Mouse (Mus musculus): ENCODE measurements around the gene Arl13b. TPM values are rescaled to one million over a fixed set of nuclear protein-coding genes. Genes with fewer than 3 reads are reported as not detected.

Gene Arl13b
- polyA plus RNA-seq (2014; fragmentation: Nextera tagmentation; extraction: Ambion mirVana): 9.3 and 11.9 TPM in 2 replicates

DNA sequence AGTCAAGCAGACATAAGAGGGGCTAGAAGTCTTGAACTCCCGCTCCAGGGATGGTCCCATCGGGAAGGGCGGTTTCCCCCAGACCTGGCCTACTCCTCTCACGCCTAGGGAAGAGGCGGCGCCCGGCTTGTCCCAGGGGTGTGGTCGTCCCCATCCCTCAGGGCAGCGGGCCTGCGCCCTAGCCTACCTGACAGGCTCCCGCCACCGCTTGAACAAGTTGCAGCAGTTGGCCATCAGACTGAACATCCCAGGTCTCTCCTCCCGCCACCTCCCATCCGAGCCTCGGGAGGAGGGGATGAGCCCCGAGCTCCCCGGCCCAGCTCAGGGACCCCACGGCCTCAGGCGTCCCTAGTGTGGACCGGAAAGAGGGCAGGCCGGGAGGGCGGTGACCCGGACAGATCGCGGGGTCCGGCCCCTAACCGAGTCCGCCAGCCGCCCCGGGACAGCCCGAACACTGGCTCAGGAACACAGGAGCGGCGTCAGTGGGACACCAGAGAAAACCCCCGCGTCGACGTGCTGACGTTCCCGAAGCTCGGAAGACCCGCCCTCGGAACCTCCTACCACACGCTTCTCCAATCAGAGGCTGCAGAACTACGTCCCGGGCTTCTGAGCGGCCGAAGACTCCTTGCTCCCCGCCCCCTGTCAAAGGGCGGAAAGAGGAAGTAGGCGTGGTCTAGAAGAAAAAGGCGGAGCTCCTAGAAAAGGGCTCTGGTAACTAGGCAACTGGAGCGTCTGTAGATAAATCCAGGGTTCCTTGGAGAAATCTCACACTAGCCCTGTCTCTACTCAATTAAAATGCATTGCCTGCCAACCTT is at the start of gene Arl13b:
Arl13b (minus strand) TSS at position 543 of the 815 bp plus-strand sequence.
- Histone ChIP-seq H3K4me3 (ENCODE audit: low read depth, low read length) (peak within 1 kb of the TSS; percentile 83), H3K4me1 (ENCODE audit: control insufficient read depth, insufficient read depth, low read length) (0 out of 2 replicates have a peak, but pooled peaks cover 3% of the 10 kb centered on the region), H3K27ac (ENCODE audit: low read depth, low read length) (peak within 1 kb of the TSS; percentile 77), H3K9me3 (replicated peaks; ENCODE audit: control insufficient read depth, low read length) (no peaks in the 10 kb centered on the region), H3K9ac (ENCODE audit: low read depth, low read length) (peak within 1 kb of the TSS; percentile 73), H3K27me3 (ENCODE audit: control insufficient read depth, insufficient read depth, low read length) (no peaks in the 10 kb centered on the region), H3K4me2 (peak within 1 kb of the TSS; percentile 82), H3K36me3 (ENCODE audit: control insufficient read depth, insufficient read depth, low read length) (no peaks in the 10 kb centered on the region)
- peak; percentile 100 for ATAC-seq (replicated peaks; ENCODE audit: insufficient number of reproducible peaks, low FRiP score, low TSS enrichment)
- under 1% methylated on average over 52 of the region's 52 CpGs for WGBS (ENCODE audit: insufficient replicate concordance)

DNA sequence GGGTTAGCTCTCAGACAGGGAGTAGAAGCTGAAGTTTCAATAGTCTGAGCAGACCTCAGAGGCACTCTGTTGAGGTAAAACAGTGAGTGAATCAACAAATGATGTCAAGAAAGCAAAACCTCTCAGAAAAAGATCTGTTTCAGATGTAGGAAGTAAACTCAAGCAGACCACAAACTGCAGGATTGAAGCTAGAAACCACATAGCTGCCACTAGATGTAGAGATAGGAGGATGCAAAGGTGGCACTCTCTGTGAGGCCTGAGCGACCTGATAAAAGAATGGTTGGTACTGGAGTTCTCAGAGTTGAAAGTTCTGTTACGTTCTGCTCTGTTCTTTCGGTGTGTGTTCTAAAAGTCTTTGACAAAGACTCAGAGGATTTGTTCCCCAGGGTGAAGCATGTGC is 49.0 kb upstream of the Arl13b start:
- Histone ChIP-seq H3K4me1 (ENCODE audit: control insufficient read depth, insufficient read depth, low read length) (no peaks in the 10 kb centered on the region), H3K36me3 (ENCODE audit: control insufficient read depth, insufficient read depth, low read length) (no peaks in the 10 kb centered on the region), H3K27ac (ENCODE audit: low read depth, low read length) (no peak overlapping the region), H3K4me3 (ENCODE audit: low read depth, low read length) (no peak overlapping the region), H3K9ac (ENCODE audit: low read depth, low read length) (no peak overlapping the region), H3K9me3 (replicated peaks; ENCODE audit: control insufficient read depth, low read length) (no peaks in the 10 kb centered on the region), H3K27me3 (ENCODE audit: control insufficient read depth, insufficient read depth, low read length) (no peaks in the 10 kb centered on the region), H3K4me2 (no peak overlapping the region)
- ATAC-seq (replicated peaks; ENCODE audit: insufficient number of reproducible peaks, low FRiP score, low TSS enrichment): no peak
- WGBS (ENCODE audit: insufficient replicate concordance): 88% methylated on average over 3 of the region's 3 CpGs

DNA sequence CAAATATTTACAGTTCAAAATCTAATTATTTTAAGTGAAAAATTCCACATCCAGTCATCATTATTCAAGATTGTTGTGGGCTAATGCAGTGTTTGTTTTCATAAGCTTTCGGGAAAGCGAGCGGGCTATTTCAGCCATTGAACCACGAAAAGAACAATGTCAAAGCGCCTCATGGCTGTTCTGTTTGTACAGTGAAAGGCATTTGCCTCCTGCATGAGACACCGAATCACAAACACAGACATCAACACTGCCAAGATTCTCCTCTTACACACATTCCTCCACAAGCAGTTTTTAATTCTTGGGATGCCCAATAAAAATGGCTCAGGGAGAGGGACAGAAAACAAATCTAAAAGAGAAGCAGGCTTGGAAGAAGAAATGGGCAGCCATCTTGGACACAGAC is 27.2 kb upstream of the Arl13b start:
- Histone ChIP-seq H3K9me3 (replicated peaks; ENCODE audit: control insufficient read depth, low read length) (no peaks in the 10 kb centered on the region), H3K4me3 (ENCODE audit: low read depth, low read length) (no peak overlapping the region)

DNA sequence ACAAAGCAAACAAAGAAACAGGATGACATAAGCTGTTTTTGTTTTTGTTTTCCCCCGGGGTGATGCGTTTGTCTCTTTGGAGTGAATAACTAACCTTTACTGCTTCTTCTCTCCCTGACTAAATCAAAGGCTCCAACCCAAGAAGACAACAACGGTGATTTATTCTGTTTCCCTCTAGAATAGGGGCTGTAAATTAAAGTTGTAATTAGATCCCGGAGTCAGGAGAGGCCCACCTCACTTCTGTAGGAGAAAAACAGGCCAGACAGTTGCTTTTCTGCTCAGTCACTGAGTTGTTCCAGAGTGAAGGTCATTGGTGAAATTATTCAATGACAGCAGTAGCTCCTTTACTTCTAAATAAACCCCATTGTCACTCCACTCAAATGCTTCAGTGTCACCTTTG is 26.3 kb upstream of the Arl13b start:
- H3K9me3 ChIP-seq (replicated peaks; ENCODE audit: control insufficient read depth, low read length): no peaks in the 10 kb centered on the region
- no peak overlapping the region for H3K4me3 ChIP-seq (ENCODE audit: low read depth, low read length)
- no peak overlapping the region for H3K27ac ChIP-seq (ENCODE audit: low read depth, low read length)
- ATAC-seq (replicated peaks; ENCODE audit: insufficient number of reproducible peaks, low FRiP score, low TSS enrichment): no peak
- H3K4me1 ChIP-seq (ENCODE audit: control insufficient read depth, insufficient read depth, low read length): no peaks in the 10 kb centered on the region
- no peaks in the 10 kb centered on the region for H3K27me3 ChIP-seq (ENCODE audit: control insufficient read depth, insufficient read depth, low read length)
- H3K9ac ChIP-seq (ENCODE audit: low read depth, low read length): no peak overlapping the region
- 70% methylated on average over 4 of the region's 4 CpGs for WGBS (ENCODE audit: insufficient replicate concordance)
- H3K4me2 ChIP-seq: no peak overlapping the region
- no peaks in the 10 kb centered on the region for H3K36me3 ChIP-seq (ENCODE audit: control insufficient read depth, insufficient read depth, low read length)

More for the DNA sequence above, 27.2 kb upstream of the Arl13b start:
- 88% methylated on average over 6 of the region's 6 CpGs for WGBS (ENCODE audit: insufficient replicate concordance)
- Histone ChIP-seq H3K4me1 (ENCODE audit: control insufficient read depth, insufficient read depth, low read length) (no peaks in the 10 kb centered on the region), H3K4me2 (no peak overlapping the region), H3K36me3 (ENCODE audit: control insufficient read depth, insufficient read depth, low read length) (no peaks in the 10 kb centered on the region), H3K27ac (ENCODE audit: low read depth, low read length) (no peak overlapping the region), H3K27me3 (ENCODE audit: control insufficient read depth, insufficient read depth, low read length) (no peaks in the 10 kb centered on the region), H3K9ac (ENCODE audit: low read depth, low read length) (no peak overlapping the region)
- no peak for ATAC-seq (replicated peaks; ENCODE audit: insufficient number of reproducible peaks, low FRiP score, low TSS enrichment)

DNA sequence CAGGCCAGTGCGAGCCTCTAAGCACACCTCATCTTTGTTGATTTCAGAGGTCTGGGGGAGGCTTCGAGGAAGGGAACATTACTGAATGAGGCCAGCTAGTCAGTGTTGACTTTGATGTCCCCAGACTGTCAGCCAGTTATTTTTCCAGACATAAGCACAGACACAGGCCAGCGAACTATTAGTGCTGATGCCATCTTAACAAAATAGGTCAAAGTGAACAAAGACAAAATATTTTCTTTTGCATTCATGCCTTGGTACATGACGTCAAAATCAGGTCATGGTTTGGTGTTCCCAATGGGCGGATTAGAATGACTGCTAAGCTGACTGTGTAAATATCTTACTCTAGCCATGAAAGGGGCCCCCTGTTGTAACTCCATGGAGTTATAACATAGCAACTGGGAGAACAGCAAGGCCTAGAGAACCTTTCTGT is 25.9 kb upstream of the Arl13b start:
- Histone ChIP-seq H3K36me3 (ENCODE audit: control insufficient read depth, insufficient read depth, low read length) (no peaks in the 10 kb centered on the region), H3K27me3 (ENCODE audit: control insufficient read depth, insufficient read depth, low read length) (no peaks in the 10 kb centered on the region), H3K9me3 (replicated peaks; ENCODE audit: control insufficient read depth, low read length) (no peaks in the 10 kb centered on the region), H3K27ac (ENCODE audit: low read depth, low read length) (no peak overlapping the region), H3K9ac (ENCODE audit: low read depth, low read length) (no peak overlapping the region), H3K4me1 (ENCODE audit: control insufficient read depth, insufficient read depth, low read length) (no peaks in the 10 kb centered on the region), H3K4me3 (ENCODE audit: low read depth, low read length) (no peak overlapping the region), H3K4me2 (no peak overlapping the region)
- WGBS (ENCODE audit: insufficient replicate concordance): 72% methylated on average over 5 of the region's 5 CpGs
- ATAC-seq (replicated peaks; ENCODE audit: insufficient number of reproducible peaks, low FRiP score, low TSS enrichment): no peak

DNA sequence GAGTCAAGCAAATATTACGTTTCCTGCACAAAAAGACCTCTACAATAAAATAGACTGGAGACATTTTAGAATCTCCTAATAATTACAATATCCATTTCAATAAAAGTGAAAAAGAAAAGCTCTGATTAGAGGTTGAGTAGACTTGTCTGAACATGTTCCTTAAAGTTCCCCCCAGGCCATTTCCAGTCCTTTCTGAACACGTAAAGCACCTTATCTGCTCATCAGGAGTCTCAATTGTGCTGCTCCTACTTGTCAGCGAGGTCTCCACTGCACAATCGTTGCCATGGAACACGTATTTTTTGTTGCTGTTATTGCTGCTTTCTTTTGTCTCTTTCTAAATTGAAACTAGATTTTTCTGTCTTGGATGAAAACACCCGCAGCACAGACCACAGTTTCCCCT is 14.6 kb upstream of the Arl13b start:
- H3K4me3 ChIP-seq (ENCODE audit: low read depth, low read length): no peak overlapping the region
- 60% methylated on average over 6 of the region's 6 CpGs for WGBS (ENCODE audit: insufficient replicate concordance)
- H3K27me3 ChIP-seq (ENCODE audit: control insufficient read depth, insufficient read depth, low read length): no peaks in the 10 kb centered on the region
- H3K4me2 ChIP-seq: no peak overlapping the region
- no peak for ATAC-seq (replicated peaks; ENCODE audit: insufficient number of reproducible peaks, low FRiP score, low TSS enrichment)
- H3K36me3 ChIP-seq (ENCODE audit: control insufficient read depth, insufficient read depth, low read length): no peaks in the 10 kb centered on the region
- H3K27ac ChIP-seq (ENCODE audit: low read depth, low read length): no peak overlapping the region
- H3K4me1 ChIP-seq (ENCODE audit: control insufficient read depth, insufficient read depth, low read length): no peaks in the 10 kb centered on the region
- no peaks in the 10 kb centered on the region for H3K9me3 ChIP-seq (replicated peaks; ENCODE audit: control insufficient read depth, low read length)
- H3K9ac ChIP-seq (ENCODE audit: low read depth, low read length): no peak overlapping the region

DNA sequence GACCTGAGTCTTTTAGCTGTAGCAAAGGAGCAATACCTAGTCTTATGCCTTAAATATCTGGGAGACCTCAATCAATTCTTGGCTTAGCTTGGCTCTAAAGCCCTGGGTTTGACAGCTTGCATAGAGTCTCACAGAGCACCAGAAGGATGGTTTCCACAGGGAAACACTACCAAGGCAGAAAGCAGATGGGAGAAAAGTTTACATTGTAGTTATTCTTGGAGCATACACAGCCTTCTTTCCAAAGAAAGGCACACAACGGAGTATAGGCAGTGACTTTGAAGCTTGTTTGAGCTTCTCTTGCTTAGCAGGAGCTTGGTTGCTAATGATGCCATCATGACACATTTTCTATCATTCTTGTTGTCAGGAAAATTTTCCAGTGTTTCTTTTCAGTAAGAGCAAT is 13.3 kb upstream of the Arl13b start:
- Histone ChIP-seq H3K27me3 (ENCODE audit: control insufficient read depth, insufficient read depth, low read length) (no peaks in the 10 kb centered on the region), H3K9me3 (replicated peaks; ENCODE audit: control insufficient read depth, low read length) (no peaks in the 10 kb centered on the region), H3K27ac (ENCODE audit: low read depth, low read length) (no peak overlapping the region), H3K4me2 (no peak overlapping the region), H3K36me3 (ENCODE audit: control insufficient read depth, insufficient read depth, low read length) (no peaks in the 10 kb centered on the region), H3K4me1 (ENCODE audit: control insufficient read depth, insufficient read depth, low read length) (no peaks in the 10 kb centered on the region), H3K9ac (ENCODE audit: low read depth, low read length) (no peak overlapping the region), H3K4me3 (ENCODE audit: low read depth, low read length) (no peak overlapping the region)
- no peak for ATAC-seq (replicated peaks; ENCODE audit: insufficient number of reproducible peaks, low FRiP score, low TSS enrichment)
- WGBS (ENCODE audit: insufficient replicate concordance): 76% methylated on average over 1 of the region's 1 CpGs

DNA sequence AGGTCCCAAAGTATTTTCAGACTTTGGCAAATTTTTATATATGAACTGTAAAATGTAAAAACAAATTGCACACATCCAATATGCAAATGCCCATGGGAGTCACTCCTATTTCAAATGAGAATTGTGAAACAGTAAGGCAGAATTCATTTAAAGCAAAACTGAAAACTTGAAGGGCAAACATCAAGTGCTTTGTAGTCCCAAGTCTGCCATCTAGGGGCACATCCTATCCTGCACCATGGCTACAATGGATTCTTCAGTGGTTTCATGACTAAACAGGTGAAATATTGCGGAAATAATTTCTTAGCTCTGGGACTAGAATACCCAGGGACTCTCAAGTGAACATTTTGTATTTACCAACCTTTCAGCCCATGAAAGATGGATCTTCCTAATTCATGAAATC is 11.2 kb upstream of the Arl13b start:
- Histone ChIP-seq H3K4me2 (no peak overlapping the region), H3K36me3 (ENCODE audit: control insufficient read depth, insufficient read depth, low read length) (no peaks in the 10 kb centered on the region), H3K27me3 (ENCODE audit: control insufficient read depth, insufficient read depth, low read length) (no peaks in the 10 kb centered on the region), H3K4me3 (ENCODE audit: low read depth, low read length) (no peak overlapping the region), H3K4me1 (ENCODE audit: control insufficient read depth, insufficient read depth, low read length) (no peaks in the 10 kb centered on the region), H3K9me3 (replicated peaks; ENCODE audit: control insufficient read depth, low read length) (no peaks in the 10 kb centered on the region), H3K9ac (ENCODE audit: low read depth, low read length) (no peak overlapping the region), H3K27ac (ENCODE audit: low read depth, low read length) (no peak overlapping the region)
- WGBS (ENCODE audit: insufficient replicate concordance): 92% methylated on average over 1 of the region's 1 CpGs
- ATAC-seq (replicated peaks; ENCODE audit: insufficient number of reproducible peaks, low FRiP score, low TSS enrichment): no peak

DNA sequence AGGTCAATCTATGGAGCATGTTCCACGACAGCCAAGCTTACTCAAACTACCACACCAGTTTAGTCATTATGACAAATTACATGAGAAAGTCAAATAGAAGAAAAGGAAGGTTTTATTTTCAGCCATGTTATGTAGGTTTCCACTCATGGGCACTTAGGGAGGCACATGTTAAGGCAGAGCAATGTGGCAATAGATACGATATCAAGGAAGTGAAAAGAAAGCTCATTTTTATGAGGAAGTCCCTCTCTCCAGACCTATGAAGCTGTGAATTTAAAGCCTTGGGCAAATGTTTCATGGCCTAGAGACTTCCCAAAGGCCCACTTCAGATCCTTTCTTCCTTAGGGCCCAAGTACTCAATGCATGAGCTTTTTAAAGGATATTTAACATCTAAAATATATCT is 10.7 kb upstream of the Arl13b start:
- Histone ChIP-seq H3K4me1 (ENCODE audit: control insufficient read depth, insufficient read depth, low read length) (no peaks in the 10 kb centered on the region), H3K27ac (ENCODE audit: low read depth, low read length) (no peak overlapping the region), H3K9me3 (replicated peaks; ENCODE audit: control insufficient read depth, low read length) (no peaks in the 10 kb centered on the region), H3K9ac (ENCODE audit: low read depth, low read length) (no peak overlapping the region), H3K4me2 (no peak overlapping the region), H3K4me3 (ENCODE audit: low read depth, low read length) (no peak overlapping the region), H3K27me3 (ENCODE audit: control insufficient read depth, insufficient read depth, low read length) (no peaks in the 10 kb centered on the region), H3K36me3 (ENCODE audit: control insufficient read depth, insufficient read depth, low read length) (no peaks in the 10 kb centered on the region)
- 80% methylated on average over 2 of the region's 2 CpGs for WGBS (ENCODE audit: insufficient replicate concordance)
- ATAC-seq (replicated peaks; ENCODE audit: insufficient number of reproducible peaks, low FRiP score, low TSS enrichment): no peak
